Mouse (Mus musculus) v-Abl transformed pro-B cells (cell line): ENCODE measurements at regions not wholly inside any gene's neighbourhood (a gene's known extent, or its start where the extent isn't known, plus 50 kb on each side); places are given as distances from the start of the nearest gene placed in this dataset.

Source experiments
- in situ Hi-C, 2 experiments: fragments of 400-800 bp; cut with MboI; formaldehyde crosslinking; loops; one replicate each; pipeline ENCODE4 v1.15.1; 2025; ENCODE audit not compliant: unreplicated experiment in 2 of 2

- in situ Hi-C loops = no loop called here
Measured at GRCm38 (mm10) chr2:166375639-166376038, 220.2 kb upstream of the Sulf2 start.

- in situ Hi-C loops = no loop called here
Measured at GRCm38 (mm10) chr2:166370776-166371175, 215.3 kb upstream of the Sulf2 start.

GRCm38 (mm10) chr2:166361645-166362044, 206.2 kb upstream of the Sulf2 start:
- in situ Hi-C loops = no loop called here

GRCm38 (mm10) chr2:166360786-166361185, 205.3 kb upstream of the Sulf2 start:
- in situ Hi-C loops = no loop called here

- in situ Hi-C loops = no loop called here
Measured at GRCm38 (mm10) chr2:166359995-166360394, 204.5 kb upstream of the Sulf2 start.

- in situ Hi-C loops = no loop called here
Measured at GRCm38 (mm10) chr2:166357824-166358223, 202.4 kb upstream of the Sulf2 start.

GRCm38 (mm10) chr2:166355944-166356343, 200.5 kb upstream of the Sulf2 start:
- in situ Hi-C loops = no loop called here

GRCm38 (mm10) chr2:166355446-166355845, 200.0 kb upstream of the Sulf2 start:
- in situ Hi-C loops = no loop called here

GRCm38 (mm10) chr2:166354391-166354790, 198.9 kb upstream of the Sulf2 start:
- in situ Hi-C loops = no loop called here

GRCm38 (mm10) chr2:166353447-166354111, 198.1 kb upstream of the Sulf2 start:
- in situ Hi-C loops = no loop called here

GRCm38 (mm10) chr2:166351984-166352383, 196.5 kb upstream of the Sulf2 start:
- in situ Hi-C loops = no loop called here

GRCm38 (mm10) chr2:166351581-166351980, 196.1 kb upstream of the Sulf2 start:
- in situ Hi-C loops = no loop called here

GRCm38 (mm10) chr2:166348654-166349053, 193.2 kb upstream of the Sulf2 start:
- in situ Hi-C loops = no loop called here

- in situ Hi-C loops = no loop called here
Measured at GRCm38 (mm10) chr2:166346421-166347182, 191.1 kb upstream of the Sulf2 start.

- in situ Hi-C loops = no loop called here
Measured at GRCm38 (mm10) chr2:166343551-166344340, 188.3 kb upstream of the Sulf2 start.

- in situ Hi-C loops = no loop called here
Measured at GRCm38 (mm10) chr2:166342407-166342806, 186.9 kb upstream of the Sulf2 start.

- in situ Hi-C loops = no loop called here
Measured at GRCm38 (mm10) chr2:166340196-166340595, 184.7 kb upstream of the Sulf2 start.

- in situ Hi-C loops = no loop called here
Measured at GRCm38 (mm10) chr2:166339427-166339826, 184.0 kb upstream of the Sulf2 start.

- in situ Hi-C loops = no loop called here
Measured at GRCm38 (mm10) chr2:166338396-166339085, 183.1 kb upstream of the Sulf2 start.

GRCm38 (mm10) chr2:166337666-166338065, 182.2 kb upstream of the Sulf2 start:
- in situ Hi-C loops = no loop called here

- in situ Hi-C loops = no loop called here
Measured at GRCm38 (mm10) chr2:166335702-166336101, 180.2 kb upstream of the Sulf2 start.
